Mouse (Mus musculus) embryonic facial prominence, embryonic 12.5 days (tissue): ENCODE measurements around the gene Slc8b1. TPM values are rescaled to one million over a fixed set of nuclear protein-coding genes. Genes with fewer than 3 reads are reported as not detected.

Source experiments
- ATAC-seq: fragments of 200-750 bp; cut with Nextera tagmentation; 2 replicates; pipeline ENCODE4 v1.8.0; 2017; ENCODE audit not compliant: insufficient number of reproducible peaks, insufficient read depth, low FRiP score, low TSS enrichment
- H3K27ac ChIP-seq: fragments of 300-500 bp; sonication (generic); 2 replicates; pipeline ENCODE4 v1.5.1; 2016; ENCODE audit warnings: mild to moderate bottlenecking
- H3K27me3 ChIP-seq: fragments of 300-500 bp; sonication (generic); 2 replicates; pipeline ENCODE4 v1.6.1; 2016; ENCODE audit warnings: mild to moderate bottlenecking, moderate library complexity
- H3K36me3 ChIP-seq: fragments of 300-500 bp; sonication (generic); 2 replicates; pipeline ENCODE4 v1.6.1; 2016; ENCODE audit warnings: mild to moderate bottlenecking
- H3K4me1 ChIP-seq: fragments of 300-500 bp; sonication (generic); 2 replicates; pipeline ENCODE4 v1.6.1; 2016
- H3K4me2 ChIP-seq: fragments of 300-500 bp; sonication (generic); replicated peaks from 2 replicates; pipeline ENCODE4 v1.6.1; 2016; ENCODE audit warnings: mild to moderate bottlenecking, moderate library complexity
- H3K4me3 ChIP-seq: fragments of 300-500 bp; sonication (generic); 2 replicates; pipeline ENCODE4 v1.5.1; 2016; ENCODE audit warnings: mild to moderate bottlenecking
- H3K9ac ChIP-seq: fragments of 300-500 bp; sonication (generic); 2 replicates; pipeline ENCODE4 v1.6.1; 2016; ENCODE audit warnings: mild to moderate bottlenecking, moderate library complexity
- H3K9me3 ChIP-seq: fragments of 300-500 bp; sonication (generic); 2 replicates; pipeline ENCODE4 v1.6.1; 2016; ENCODE audit warnings: mild to moderate bottlenecking, moderate library complexity
- WGBS: fragments of 180-500 bp; shearing (Covaris S2); methylation state at CpG from one replicate; pipeline ENCODE4 v1.1.7; 2016; 5-methylcytosine and 5-hydroxymethylcytosine counted together
- polyA plus RNA-seq: library from polyadenylated mRNA; unstranded; fragments of >200 nt; fragmentation: Nextera tagmentation; extraction: Ambion mirVana; gene quantifications from 2 replicates; pipeline ENCODE4 v1.2.1, GENCODE M21; 2016

Gene Slc8b1
- polyA plus RNA-seq, 1 experiment from 2014 or later = 6.4 TPM

GRCm38 (mm10) chr5:120476296-120476695, 34.7 kb upstream of the Slc8b1 start, which contains the start of gene Sds:
Gene Sds (plus strand): TSS chr5:120476526.
- WGBS = 15% methylated on average over 13 of the region's 13 CpGs
- no peak for ATAC-seq

GRCm38 (mm10) chr5:120477993-120478392, 33.0 kb upstream of the Slc8b1 start:
- no peak overlapping the region for H3K4me2 ChIP-seq
- H3K27ac ChIP-seq = no peak overlapping the region
- WGBS = 92% methylated on average over 5 of the region's 5 CpGs
- H3K9ac ChIP-seq = no peak overlapping the region
- no peaks in the 10 kb centered on the region for H3K4me1 ChIP-seq
- ATAC-seq = no peak
- H3K9me3 ChIP-seq = no peaks in the 10 kb centered on the region
- no peaks in the 10 kb centered on the region for H3K36me3 ChIP-seq
- H3K4me3 ChIP-seq = no peak overlapping the region
- peaks cover 3% of the 10 kb centered on the region; the same call in 1 of the 2 replicates for H3K27me3 ChIP-seq

More at GRCm38 (mm10) chr5:120476296-120476695, 34.7 kb upstream of the Slc8b1 start, which contains the start of gene Sds:
- H3K27me3 ChIP-seq = peaks cover 3% of the 10 kb centered on the region; the same call in 1 of the 2 replicates
- no peaks in the 10 kb centered on the region for H3K4me1 ChIP-seq
- H3K27ac ChIP-seq = no peak within 1 kb of the TSS
- H3K36me3 ChIP-seq = no peaks in the 10 kb centered on the region
- no peak within 1 kb of the TSS for H3K4me2 ChIP-seq
- H3K4me3 ChIP-seq = no peak within 1 kb of the TSS
- H3K9ac ChIP-seq = no peak within 1 kb of the TSS
- no peaks in the 10 kb centered on the region for H3K9me3 ChIP-seq

- no peak for ATAC-seq
- no peak overlapping the region for H3K4me3 ChIP-seq
- WGBS = 67% methylated on average over 4 of the region's 4 CpGs
Observed at GRCm38 (mm10) chr5:120479538-120479937, 31.4 kb upstream of the Slc8b1 start.

GRCm38 (mm10) chr5:120481205-120481604, 29.8 kb upstream of the Slc8b1 start:
- no peak overlapping the region for H3K4me2 ChIP-seq
- 61% methylated on average over 9 of the region's 9 CpGs for WGBS
- ATAC-seq = no peak

More at GRCm38 (mm10) chr5:120479538-120479937, 31.4 kb upstream of the Slc8b1 start:
- peaks cover 3% of the 10 kb centered on the region; the same call in 1 of the 2 replicates for H3K27me3 ChIP-seq
- no peak overlapping the region for H3K9ac ChIP-seq
- H3K36me3 ChIP-seq = 0 out of 2 replicates have a peak, but pooled peaks cover 5% of the 10 kb centered on the region
- no peaks in the 10 kb centered on the region for H3K4me1 ChIP-seq
- H3K27ac ChIP-seq = no peak overlapping the region
- H3K9me3 ChIP-seq = no peaks in the 10 kb centered on the region
- no peak overlapping the region for H3K4me2 ChIP-seq

GRCm38 (mm10) chr5:120483399-120483798, 27.6 kb upstream of the Slc8b1 start:
- H3K36me3 ChIP-seq = peaks cover 39% of the 10 kb centered on the region

More at GRCm38 (mm10) chr5:120481205-120481604, 29.8 kb upstream of the Slc8b1 start:
- Histone ChIP-seq H3K27ac (no peak overlapping the region), H3K27me3 (peaks cover 3% of the 10 kb centered on the region; the same call in 1 of the 2 replicates), H3K36me3 (peaks cover 22% of the 10 kb centered on the region), H3K4me1 (no peaks in the 10 kb centered on the region), H3K9ac (no peak overlapping the region), H3K4me3 (no peak overlapping the region), H3K9me3 (no peaks in the 10 kb centered on the region)

GRCm38 (mm10) chr5:120487844-120488243, 23.1 kb upstream of the Slc8b1 start:
- Histone ChIP-seq H3K4me1 (no peaks in the 10 kb centered on the region), H3K9me3 (no peaks in the 10 kb centered on the region), H3K4me3 (no peak overlapping the region), H3K27me3 (no peaks in the 10 kb centered on the region), H3K27ac (no peak overlapping the region), H3K36me3 (peaks cover 68% of the 10 kb centered on the region), H3K4me2 (no peak overlapping the region), H3K9ac (no peak overlapping the region)
- 86% methylated on average over 8 of the region's 8 CpGs for WGBS
- ATAC-seq = no peak

More at GRCm38 (mm10) chr5:120483399-120483798, 27.6 kb upstream of the Slc8b1 start:
- Histone ChIP-seq H3K4me1 (no peaks in the 10 kb centered on the region), H3K27me3 (no peaks in the 10 kb centered on the region), H3K4me3 (no peak overlapping the region), H3K9ac (no peak overlapping the region), H3K9me3 (no peaks in the 10 kb centered on the region), H3K4me2 (no peak overlapping the region), H3K27ac (no peak overlapping the region)
- WGBS = 88% methylated on average over 19 of the region's 19 CpGs
- no peak for ATAC-seq

- H3K4me2 ChIP-seq = no peak overlapping the region
- no peak for ATAC-seq
- no peak overlapping the region for H3K4me3 ChIP-seq
- H3K4me1 ChIP-seq = no peaks in the 10 kb centered on the region
- WGBS = 83% methylated on average over 8 of the region's 8 CpGs
- H3K36me3 ChIP-seq = peaks cover 61% of the 10 kb centered on the region
- no peak overlapping the region for H3K9ac ChIP-seq
- H3K27me3 ChIP-seq = no peaks in the 10 kb centered on the region
- no peak overlapping the region for H3K27ac ChIP-seq
- H3K9me3 ChIP-seq = no peaks in the 10 kb centered on the region
Observed at GRCm38 (mm10) chr5:120490679-120491192, 20.2 kb upstream of the Slc8b1 start.

GRCm38 (mm10) chr5:120492437-120492836, 18.5 kb upstream of the Slc8b1 start:
- Histone ChIP-seq H3K36me3 (peaks cover 47% of the 10 kb centered on the region), H3K4me1 (no peaks in the 10 kb centered on the region), H3K4me3 (no peak overlapping the region), H3K27me3 (no peaks in the 10 kb centered on the region), H3K27ac (no peak overlapping the region), H3K9ac (no peak overlapping the region), H3K9me3 (no peaks in the 10 kb centered on the region), H3K4me2 (no peak overlapping the region)
- no peak for ATAC-seq
- 57% methylated on average over 11 of the region's 11 CpGs for WGBS

- H3K27ac ChIP-seq = no peak overlapping the region
- H3K4me2 ChIP-seq = no peak overlapping the region
- WGBS = 91% methylated on average over 6 of the region's 6 CpGs
- no peak for ATAC-seq
- H3K9ac ChIP-seq = no peak overlapping the region
- no peaks in the 10 kb centered on the region for H3K27me3 ChIP-seq
- H3K4me3 ChIP-seq = no peak overlapping the region
- H3K4me1 ChIP-seq = no peaks in the 10 kb centered on the region
- H3K36me3 ChIP-seq = peaks cover 45% of the 10 kb centered on the region
- no peaks in the 10 kb centered on the region for H3K9me3 ChIP-seq
Observed at GRCm38 (mm10) chr5:120493440-120493839, 17.5 kb upstream of the Slc8b1 start.

- Histone ChIP-seq H3K36me3 (peaks cover 45% of the 10 kb centered on the region), H3K4me3 (no peak overlapping the region), H3K9ac (no peak overlapping the region), H3K27ac (no peak overlapping the region), H3K27me3 (no peaks in the 10 kb centered on the region), H3K9me3 (no peaks in the 10 kb centered on the region), H3K4me2 (no peak overlapping the region), H3K4me1 (no peaks in the 10 kb centered on the region)
- 87% methylated on average over 9 of the region's 9 CpGs for WGBS
- ATAC-seq = no peak
Observed at GRCm38 (mm10) chr5:120493873-120494395, 17.0 kb upstream of the Slc8b1 start.

GRCm38 (mm10) chr5:120495064-120495702, 15.8 kb upstream of the Slc8b1 start:
- Histone ChIP-seq H3K9ac (no peak overlapping the region), H3K4me3 (no peak overlapping the region), H3K9me3 (no peaks in the 10 kb centered on the region), H3K36me3 (peaks cover 40% of the 10 kb centered on the region), H3K4me2 (no peak overlapping the region), H3K4me1 (no peaks in the 10 kb centered on the region), H3K27ac (no peak overlapping the region), H3K27me3 (no peaks in the 10 kb centered on the region)
- ATAC-seq = no peak
- WGBS = 76% methylated on average over 10 of the region's 10 CpGs

GRCm38 (mm10) chr5:120495703-120496226, 15.2 kb upstream of the Slc8b1 start:
- H3K27ac ChIP-seq = no peak overlapping the region
- 90% methylated on average over 13 of the region's 13 CpGs for WGBS
- H3K36me3 ChIP-seq = peaks cover 35% of the 10 kb centered on the region

More at GRCm38 (mm10) chr5:120495703-120496226, 15.2 kb upstream of the Slc8b1 start:
- no peak for ATAC-seq
- Histone ChIP-seq H3K4me2 (no peak overlapping the region), H3K4me1 (no peaks in the 10 kb centered on the region), H3K9me3 (no peaks in the 10 kb centered on the region), H3K27me3 (no peaks in the 10 kb centered on the region), H3K4me3 (no peak overlapping the region), H3K9ac (no peak overlapping the region)
